Mouse (Mus musculus) bone marrow, adult 2 months (tissue): ENCODE data around the gene Bcl2l12.

Experiments used
- CTCF ChIP-seq: fragments of 200-500 bp; IDR thresholded peaks from 2 replicates; pipeline ENCODE4 v1.5.1; 2011; ENCODE audit warnings: low read length, control low read depth; ENCODE audit not compliant: control insufficient read depth, insufficient read depth
- POLR2A ChIP-seq: fragments of 200-500 bp; IDR thresholded peaks from 2 replicates; pipeline ENCODE4 v1.6.1; 2011; ENCODE audit warnings: low read depth, mild to moderate bottlenecking, control low read depth, low read length, borderline replicate concordance; ENCODE audit not compliant: control insufficient read depth

DNA sequence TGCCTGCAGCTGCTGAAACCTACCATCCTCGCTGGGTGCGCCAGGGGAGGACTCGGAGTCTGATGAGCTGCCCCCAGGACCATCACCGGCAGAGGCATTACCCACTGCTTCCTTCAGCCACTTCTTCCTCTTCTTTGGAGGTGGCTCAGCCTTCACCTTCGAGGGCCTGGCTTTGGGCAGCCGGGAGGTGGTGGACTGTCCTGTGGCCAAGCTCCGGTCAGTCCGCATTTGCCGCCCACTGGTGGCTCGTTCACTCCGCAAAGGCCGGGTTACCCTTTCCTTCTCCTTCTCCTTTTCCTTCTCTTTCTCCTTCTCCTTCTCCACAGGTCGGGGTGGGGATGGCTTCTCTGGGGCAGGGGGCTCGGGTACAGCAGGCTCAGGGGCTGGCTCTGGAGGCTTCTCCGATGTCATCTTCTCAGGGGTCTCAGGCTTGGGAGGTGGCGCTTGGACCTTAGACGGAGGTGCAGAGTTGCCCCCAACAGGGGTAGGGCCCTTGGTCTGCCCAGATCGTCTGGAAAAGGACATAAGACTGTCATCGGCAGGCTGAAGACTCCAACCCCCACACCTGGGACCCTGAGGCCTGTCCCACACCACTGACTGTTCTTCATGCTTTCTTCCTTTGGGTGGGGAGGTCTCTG is 35.3 kb upstream of the Bcl2l12 start:
- TF ChIP-seq POLR2A (no peak; the same call in 1 of the 2 replicates), CTCF (no peak)
